Mouse (Mus musculus) adrenal gland, postnatal 4 days (tissue): ENCODE data around the gene Slc39a2. TPM values are rescaled to one million over a fixed set of nuclear protein-coding genes. Genes with fewer than 3 reads are reported as not detected.
A peak's percentile ranks its signal among the peaks of the same experiment; 100 is the strongest.

ENCODE experiments used
- DNase-seq, 2 experiments: peaks; one replicate each; pipeline ENCODE4 v3.0.0; 2021 to 2022; ENCODE audit warnings: low spot score in 2 of 2, mixed read lengths in 2 of 2
- total RNA-seq, 2 experiments: library from RNA; stranded (reverse); gene quantifications; 2 replicates each; pipeline ENCODE4 v1.2.3; 2021

Gene Slc39a2
- total RNA-seq, 2 experiments from 2014 or later = 0.82 to 0.95 TPM

GRCm38 (mm10) chr14:51930824-51931223 lies 38.1 kb downstream of the Slc39a2 start:
- peak in 1 of 2 experiments; percentile 46 for DNase-seq

- DNase-seq = no peak
Observed at GRCm38 (mm10) chr14:51932092-51933020, 39.7 kb downstream of the Slc39a2 start.

GRCm38 (mm10) chr14:51939005-51939404 lies 46.3 kb downstream of the Slc39a2 start:
- DNase-seq = no peak

- DNase-seq = no peak
Observed at GRCm38 (mm10) chr14:51940944-51941560, 48.4 kb downstream of the Slc39a2 start.

GRCm38 (mm10) chr14:51941577-51941976 lies 48.9 kb downstream of the Slc39a2 start:
- DNase-seq = no peak

GRCm38 (mm10) chr14:51942236-51942635 lies 49.5 kb downstream of the Slc39a2 start:
- DNase-seq = no peak

GRCm38 (mm10) chr14:51943336-51943735 lies 50.6 kb downstream of the Slc39a2 start:
- no peak for DNase-seq

Other genes with a start within 250 kb of the Slc39a2 start
- not detected for gene Gm17079, start 197.4 kb upstream of the Slc39a2 start, total RNA-seq
- not detected for gene Gm5800, start 175.7 kb upstream of the Slc39a2 start, total RNA-seq
- not detected for gene Ang4, start 119.3 kb upstream of the Slc39a2 start, total RNA-seq
- not detected for gene AY358078, start 92.8 kb upstream of the Slc39a2 start, total RNA-seq
- under 1 TPM in 1 of 2 experiments, not detected in 1; 0.73 TPM for gene Ear6, start 39.2 kb upstream of the Slc39a2 start, total RNA-seq
- 10 to 100 TPM; 37.5 to 44.2 TPM for gene Mettl17, start 8.0 kb upstream of the Slc39a2 start, total RNA-seq
- 100 to 1,000 TPM; 155 to 181 TPM for gene Ndrg2, start 21.3 kb downstream of the Slc39a2 start, total RNA-seq
- not detected for gene Tppp2, start 25.5 kb downstream of the Slc39a2 start, total RNA-seq
- gene Rnase13, start 29.9 kb downstream of the Slc39a2 start, total RNA-seq = not detected
- gene Arhgef40, start 91.8 kb downstream of the Slc39a2 start, total RNA-seq = 100 to 1,000 TPM; 102 to 110 TPM
- 1 to 10 TPM; 1.6 to 3.6 TPM for gene Tmem253, start 122.8 kb downstream of the Slc39a2 start, total RNA-seq
- gene Zfp219, start 127.8 kb downstream of the Slc39a2 start, total RNA-seq = 10 to 100 TPM; 84.4 to 84.6 TPM
- not detected for gene Olfr221, start 149.6 kb downstream of the Slc39a2 start, total RNA-seq
- gene Hnrnpc, start 211.1 kb downstream of the Slc39a2 start, total RNA-seq = 100 to 1,000 TPM; 247 to 267 TPM
- gene Rpgrip1, start 217.8 kb downstream of the Slc39a2 start, total RNA-seq = 1 to 10 TPM in 1 of 2 experiments, under 1 TPM in 1; 0.37 to 1.6 TPM